In genomic region chr11:84827901-84828503, GRCm38 (mm10) we compare ENCODE assay signal across 8 mouse cellular contexts. TPM values are rescaled to one million over a fixed set of nuclear protein-coding genes. Genes with fewer than 3 reads are reported as not detected.
DNase-seq lines count a peak whose midpoint lies in the region; ATAC-seq and TF ChIP-seq lines count a peak whose summit lies in the region.

No protein-coding gene starts in this region.

- TF ChIP-seq CTCF in testis, adult 2 months (IDR thresholded peaks at IDR 0.05; ENCODE audit: control insufficient read depth, insufficient read depth, insufficient replicate concordance, low read depth, low read length) = no peak
- no peak for TF ChIP-seq CTCF in forebrain, postnatal 0 days (IDR thresholded peaks at IDR 0.05; ENCODE audit: low read depth)
- no peak for TF ChIP-seq CTCF in liver, adult 2 months (IDR thresholded peaks at IDR 0.05; ENCODE audit: low read depth, low read length)

- H3K27ac ChIP-seq in testis, adult 2 months (ENCODE audit: control insufficient read depth, insufficient read depth, low read depth, low read length) = peak overlapping the region; percentile 88
- no peak overlapping the region for H3K27ac ChIP-seq in forebrain, postnatal 0 days (ENCODE audit: low read depth, low read length)
- H3K27ac ChIP-seq in liver, adult 2 months (replicated peaks; ENCODE audit: insufficient read depth, low read depth, low read length) = peak overlapping the region; percentile 91
- H3K27ac ChIP-seq in stomach, embryonic 16.5 days (ENCODE audit: low read length) = peak overlapping the region; percentile 64; the same call in 1 of the 2 replicates

- H3K27me3 ChIP-seq in testis, adult 2 months (ENCODE audit: control insufficient read depth, insufficient read depth, low read length) = no peaks in the 10 kb centered on the region
- H3K27me3 ChIP-seq in forebrain, postnatal 0 days (ENCODE audit: insufficient read depth, low read length) = no peaks in the 10 kb centered on the region
- no peaks in the 10 kb centered on the region for H3K27me3 ChIP-seq in liver, adult 2 months (ENCODE audit: control insufficient read depth, insufficient read depth, low read length)
- no peaks in the 10 kb centered on the region for H3K27me3 ChIP-seq in stomach, embryonic 16.5 days (ENCODE audit: control insufficient read depth, insufficient read depth, low read length)

- no peaks in the 10 kb centered on the region for H3K9me3 ChIP-seq in forebrain, postnatal 0 days (ENCODE audit: low read length)
- no peaks in the 10 kb centered on the region for H3K9me3 ChIP-seq in stomach, embryonic 16.5 days (replicated peaks; ENCODE audit: control insufficient read depth, low read length)

- no peak for ATAC-seq in forebrain, postnatal 0 days
- no peak for ATAC-seq in stomach, embryonic 16.5 days (ENCODE audit: insufficient read depth, low FRiP score)

- WGBS in forebrain, postnatal 0 days = 53% methylated on average over 3 of the region's 3 CpGs
- WGBS in liver, adult 2 months = 39% methylated on average over 3 of the region's 3 CpGs
- 43% methylated on average over 3 of the region's 3 CpGs for WGBS in stomach, embryonic 16.5 days

- peaks cover 3% of the 10 kb centered on the region for H3K4me1 ChIP-seq in testis, adult 2 months (ENCODE audit: control insufficient read depth, insufficient read depth, low read length)
- H3K4me1 ChIP-seq in forebrain, postnatal 0 days (ENCODE audit: insufficient read depth) = no peaks in the 10 kb centered on the region; the same call in none of the 2 replicates
- H3K4me1 ChIP-seq in liver, adult 2 months (ENCODE audit: control insufficient read depth, insufficient read depth, low read length) = peaks cover 18% of the 10 kb centered on the region
- peaks cover 27% of the 10 kb centered on the region for H3K4me1 ChIP-seq in stomach, embryonic 16.5 days (ENCODE audit: control insufficient read depth, insufficient read depth, low read length)

- peak overlapping the region; percentile 64; the same call in 1 of the 2 replicates for H3K9ac ChIP-seq in forebrain, postnatal 0 days
- peak overlapping the region; percentile 92 for H3K9ac ChIP-seq in liver, adult 2 months (ENCODE audit: low read depth, low read length)
- H3K9ac ChIP-seq in stomach, embryonic 16.5 days (ENCODE audit: low read length) = peak overlapping the region; percentile 91

- DNase-seq in testis, postnatal 14 days (ENCODE audit: low spot score) = no peak
- DNase-seq in forebrain, postnatal 0 days = no peak
- peak; percentile 82 for DNase-seq in liver, adult 2 months (ENCODE audit: extremely low read depth, low read depth, low spot score)
- DNase-seq in adrenal gland, postnatal 36 days = no peak
- DNase-seq in left cerebral cortex, adult 9 months (ENCODE audit: low spot score in 2 of 2) = no peak
- DNase-seq in embryo, embryonic 9.5 days (ENCODE audit: extremely low spot score) = no peak

- H3K4me3 ChIP-seq in testis, adult 2 months (ENCODE audit: control insufficient read depth, low read depth, low read length) = peak overlapping the region; percentile 95
- H3K4me3 ChIP-seq in forebrain, postnatal 0 days (ENCODE audit: low read depth, low read length) = peak overlapping the region; percentile 52
- H3K4me3 ChIP-seq in liver, adult 2 months (ENCODE audit: insufficient read depth, low read depth, low read length) = peak overlapping the region; percentile 88
- H3K4me3 ChIP-seq in stomach, embryonic 16.5 days (replicated peaks; ENCODE audit: low read length) = peak overlapping the region; percentile 91

- peaks cover 3% of the 10 kb centered on the region; the same call in 1 of the 2 replicates for H3K79me2 ChIP-seq in liver, adult 2 months (ENCODE audit: control insufficient read depth, insufficient read depth, low read length)

- no peak for TF ChIP-seq POLR2A in testis, adult 2 months (IDR thresholded peaks at IDR 0.05; ENCODE audit: control insufficient read depth, low read depth, low read length)
- no peak for TF ChIP-seq POLR2A in liver, adult 2 months (IDR thresholded peaks at IDR 0.05; ENCODE audit: extremely low read depth, insufficient read depth, low read length)

- no peaks in the 10 kb centered on the region; the same call in 1 of the 2 replicates for H3K36me3 ChIP-seq in testis, adult 2 months (ENCODE audit: control insufficient read depth, insufficient read depth, low read length)
- peaks cover 16% of the 10 kb centered on the region for H3K36me3 ChIP-seq in forebrain, postnatal 0 days (ENCODE audit: insufficient read depth)
- peaks cover 21% of the 10 kb centered on the region for H3K36me3 ChIP-seq in liver, adult 2 months (ENCODE audit: control insufficient read depth, insufficient read depth, low read length)
- H3K36me3 ChIP-seq in stomach, embryonic 16.5 days (ENCODE audit: control insufficient read depth, insufficient read depth, low read length) = no peaks in the 10 kb centered on the region

- H3K4me2 ChIP-seq in forebrain, postnatal 0 days (ENCODE audit: low read depth) = peak overlapping the region; percentile 87
- peak overlapping the region; percentile 95 for H3K4me2 ChIP-seq in stomach, embryonic 16.5 days (ENCODE audit: low read depth, low read length)

RNA-seq across cellular contexts. Expression of gene Dhrs11, which starts 0.8 kb away (rescaled TPM):
- 34.0 and 35.2 TPM in 2 replicates for polyA plus RNA-seq in testis, adult 2 months (2012; rRNA removed)
- 4.8 and 8.3 TPM in 2 replicates for total RNA-seq in forebrain, postnatal 0 days (2014; rRNA removed)
- 7.8 TPM in 2 replicates for polyA plus RNA-seq in forebrain, postnatal 0 days (2015; fragmentation: Nextera tagmentation; extraction: Ambion mirVana)
- total RNA-seq in liver, adult 2 months (2014; rRNA removed) = 14.8 and 23.2 TPM in 2 replicates
- polyA plus RNA-seq in liver, adult 2 months (2012; rRNA removed) = 68.3 and 75.1 TPM in 2 replicates
- polyA plus RNA-seq in stomach, embryonic 16.5 days (2015; fragmentation: Nextera tagmentation; extraction: Ambion mirVana) = 25.5 and 29.5 TPM in 2 replicates
- 10 to 100 TPM; 36.4 to 45.0 TPM for total RNA-seq in adrenal gland, postnatal 36 days (2021)

RNA-seq across cellular contexts. Expression of gene Mrm1, which starts 8.7 kb away (rescaled TPM):
- 3.6 and 4.2 TPM in 2 replicates for polyA plus RNA-seq in testis, adult 2 months (2012; rRNA removed)
- total RNA-seq in forebrain, postnatal 0 days (2014; rRNA removed) = 14.6 and 18.2 TPM in 2 replicates
- 12.1 and 12.8 TPM in 2 replicates for polyA plus RNA-seq in forebrain, postnatal 0 days (2015; fragmentation: Nextera tagmentation; extraction: Ambion mirVana)
- 2.2 and 2.6 TPM in 2 replicates for total RNA-seq in liver, adult 2 months (2014; rRNA removed)
- 3.1 and 3.9 TPM in 2 replicates for polyA plus RNA-seq in liver, adult 2 months (2012; rRNA removed)
- polyA plus RNA-seq in stomach, embryonic 16.5 days (2015; fragmentation: Nextera tagmentation; extraction: Ambion mirVana) = 12.1 and 13.2 TPM in 2 replicates
- 10 to 100 TPM; 14.7 to 22.1 TPM for total RNA-seq in adrenal gland, postnatal 36 days (2021)

RNA-seq across cellular contexts. Expression of gene Ggnbp2, which starts 42.6 kb away (rescaled TPM):
- polyA plus RNA-seq in testis, adult 2 months (2012; rRNA removed) = 274 and 308 TPM in 2 replicates
- total RNA-seq in forebrain, postnatal 0 days (2014; rRNA removed) = 58.4 and 70.8 TPM in 2 replicates
- polyA plus RNA-seq in forebrain, postnatal 0 days (2015; fragmentation: Nextera tagmentation; extraction: Ambion mirVana) = 47.6 and 68.2 TPM in 2 replicates
- total RNA-seq in liver, adult 2 months (2014; rRNA removed) = 84.9 and 96.4 TPM in 2 replicates
- polyA plus RNA-seq in liver, adult 2 months (2012; rRNA removed) = 22.5 and 34.0 TPM in 2 replicates
- polyA plus RNA-seq in stomach, embryonic 16.5 days (2015; fragmentation: Nextera tagmentation; extraction: Ambion mirVana) = 52.2 and 60.3 TPM in 2 replicates
- total RNA-seq in adrenal gland, postnatal 36 days (2021) = 10 to 100 TPM; 66.6 to 71.7 TPM

RNA-seq across cellular contexts. Expression of gene Myo19, which starts 51.9 kb away (rescaled TPM):
- polyA plus RNA-seq in testis, adult 2 months (2012; rRNA removed) = 24.5 and 24.7 TPM in 2 replicates
- total RNA-seq in forebrain, postnatal 0 days (2014; rRNA removed) = 7.5 TPM in 2 replicates
- polyA plus RNA-seq in forebrain, postnatal 0 days (2015; fragmentation: Nextera tagmentation; extraction: Ambion mirVana) = 3.0 and 3.6 TPM in 2 replicates
- 2.3 and 3.7 TPM in 2 replicates for total RNA-seq in liver, adult 2 months (2014; rRNA removed)
- 5.3 and 7.7 TPM in 2 replicates for polyA plus RNA-seq in liver, adult 2 months (2012; rRNA removed)
- polyA plus RNA-seq in stomach, embryonic 16.5 days (2015; fragmentation: Nextera tagmentation; extraction: Ambion mirVana) = 7.7 and 8.0 TPM in 2 replicates
- 10 to 100 TPM; 10.2 to 13.9 TPM for total RNA-seq in adrenal gland, postnatal 36 days (2021)

RNA-seq across cellular contexts. Expression of gene Pigw, which starts 52.1 kb away (rescaled TPM):
- polyA plus RNA-seq in testis, adult 2 months (2012; rRNA removed) = 1.9 and 2.9 TPM in 2 replicates
- 2.8 and 3.3 TPM in 2 replicates for total RNA-seq in forebrain, postnatal 0 days (2014; rRNA removed)
- 1.3 and 2.3 TPM in 2 replicates for polyA plus RNA-seq in forebrain, postnatal 0 days (2015; fragmentation: Nextera tagmentation; extraction: Ambion mirVana)
- total RNA-seq in liver, adult 2 months (2014; rRNA removed) = 4.2 and 4.8 TPM in 2 replicates
- polyA plus RNA-seq in liver, adult 2 months (2012; rRNA removed) = 1.2 and 1.5 TPM in 2 replicates
- polyA plus RNA-seq in stomach, embryonic 16.5 days (2015; fragmentation: Nextera tagmentation; extraction: Ambion mirVana) = 2.5 and 3.1 TPM in 2 replicates
- total RNA-seq in adrenal gland, postnatal 36 days (2021) = 10 to 100 TPM in 1 of 2 experiments, 1 to 10 TPM in 1; 9.1 to 10.3 TPM
